Mouse (Mus musculus) naive thymus-derived CD4-positive, alpha-beta T cell, adult 2 months (primary cell): ENCODE results near the gene Sdk2.
A peak's percentile ranks its signal among the peaks of the same experiment; 100 is the strongest.

Experiments
- DNase-seq: peaks from one replicate; pipeline ENCODE4 v3.0.0-alpha.2; 2011; ENCODE audit warnings: low read depth

Sdk2 gene

GRCm38 (mm10) chr11:113831608-113832007, 235.2 kb downstream of the Sdk2 start:
- no peak for DNase-seq

GRCm38 (mm10) chr11:113828081-113828554, 238.7 kb downstream of the Sdk2 start:
- no peak for DNase-seq

GRCm38 (mm10) chr11:113820005-113820404, 246.8 kb downstream of the Sdk2 start:
- no peak for DNase-seq

- no peak for DNase-seq
These were observed 247.8 kb downstream of the Sdk2 start for GRCm38 (mm10) chr11:113819001-113819400.

- DNase-seq = no peak
These were observed 249.8 kb downstream of the Sdk2 start for GRCm38 (mm10) chr11:113816971-113817548.

GRCm38 (mm10) chr11:113816439-113816838, 250.4 kb downstream of the Sdk2 start:
- DNase-seq = no peak

GRCm38 (mm10) chr11:113811546-113812339, 255.1 kb downstream of the Sdk2 start:
- no peak for DNase-seq

- DNase-seq = peak; percentile 89
These were observed 256.0 kb downstream of the Sdk2 start for GRCm38 (mm10) chr11:113810638-113811545.

- DNase-seq = no peak
These were observed 259.8 kb downstream of the Sdk2 start for GRCm38 (mm10) chr11:113807086-113807485.

- no peak for DNase-seq
These were observed 260.3 kb downstream of the Sdk2 start for GRCm38 (mm10) chr11:113806382-113807077.

GRCm38 (mm10) chr11:113805974-113806373, 260.9 kb downstream of the Sdk2 start:
- no peak for DNase-seq

GRCm38 (mm10) chr11:113803321-113803941, 263.4 kb downstream of the Sdk2 start:
- DNase-seq = peak; percentile 75

GRCm38 (mm10) chr11:113802456-113802855, 264.4 kb downstream of the Sdk2 start:
- peak; percentile 55 for DNase-seq

- DNase-seq = no peak
These were observed 266.8 kb downstream of the Sdk2 start for GRCm38 (mm10) chr11:113800026-113800425.

- no peak for DNase-seq
These were observed 267.8 kb downstream of the Sdk2 start for GRCm38 (mm10) chr11:113799041-113799447.

- no peak for DNase-seq
These were observed 268.8 kb downstream of the Sdk2 start for GRCm38 (mm10) chr11:113798011-113798410.

GRCm38 (mm10) chr11:113797014-113797983, 269.5 kb downstream of the Sdk2 start:
- DNase-seq = no peak

- DNase-seq = no peak
These were observed 271.0 kb downstream of the Sdk2 start for GRCm38 (mm10) chr11:113795846-113796245.

GRCm38 (mm10) chr11:113791357-113792215, 275.3 kb downstream of the Sdk2 start:
- no peak for DNase-seq
